Mouse (Mus musculus): Measurements from ENCODE around the gene Nemf. TPM values are rescaled to one million over a fixed set of nuclear protein-coding genes. Genes with fewer than 3 reads are reported as not detected.

Nemf gene
- total and polyA plus RNA-seq, 2 experiments, result 2.2 to 14.6 TPM

GRCm38 (mm10) chr12:69349928-69350327 is 7.0 kb downstream of the Nemf start:
- Histone ChIP-seq H3K79me2 (ENCODE audit: control insufficient read depth, insufficient read depth, low read length) (no peaks in the 10 kb centered on the region), H3K27me3 (ENCODE audit: control insufficient read depth, insufficient read depth, low read length) (no peaks in the 10 kb centered on the region), H3K36me3 (ENCODE audit: control insufficient read depth, insufficient read depth, low read length) (peaks cover 62% of the 10 kb centered on the region), H3K27ac (replicated peaks; ENCODE audit: insufficient read depth, low read depth, low read length) (no peak overlapping the region), H3K9ac (ENCODE audit: low read depth, low read length) (no peak overlapping the region), H3K4me1 (ENCODE audit: control insufficient read depth, insufficient read depth, low read length) (no peaks in the 10 kb centered on the region), H3K4me3 (ENCODE audit: insufficient read depth, low read depth, low read length) (no peak overlapping the region)
- WGBS, result 85% methylated on average over 2 of the region's 2 CpGs
- TF ChIP-seq POLR2A (IDR thresholded peaks at IDR 0.05; ENCODE audit: extremely low read depth, insufficient read depth, low read length), result no peak
- TF ChIP-seq CTCF (IDR thresholded peaks at IDR 0.05; ENCODE audit: low read depth, low read length), result no peak
- DNase-seq (ENCODE audit: extremely low read depth, low read depth, low spot score), result no peak

DNA sequence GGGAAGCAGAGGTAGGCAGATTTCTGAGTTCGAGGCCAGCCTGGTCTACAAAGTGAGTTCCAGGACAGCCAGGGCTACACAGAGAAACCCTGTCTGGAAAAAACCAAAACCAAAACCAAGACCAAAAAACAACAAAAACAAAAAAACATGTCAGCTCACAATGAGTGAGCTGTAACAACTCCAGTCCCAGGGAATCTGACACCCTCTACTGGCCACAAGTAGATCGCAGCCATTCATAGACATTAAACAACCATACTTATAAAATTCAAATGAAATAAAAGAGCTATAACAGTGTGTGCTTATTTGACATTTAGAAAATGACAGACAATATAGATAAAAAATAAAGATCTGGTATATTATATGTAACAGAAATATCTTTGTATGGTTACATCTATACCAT is 23.4 kb downstream of the Nemf start:
- H3K4me3 ChIP-seq (ENCODE audit: insufficient read depth, low read depth, low read length), result no peak overlapping the region
- no peaks in the 10 kb centered on the region; the same call in 1 of the 2 replicates for H3K79me2 ChIP-seq (ENCODE audit: control insufficient read depth, insufficient read depth, low read length)
- TF ChIP-seq CTCF (IDR thresholded peaks at IDR 0.05; ENCODE audit: low read depth, low read length) (no peak; the same call in 1 of the 2 replicates), POLR2A (IDR thresholded peaks at IDR 0.05; ENCODE audit: extremely low read depth, insufficient read depth, low read length) (no peak)
- no peak overlapping the region for H3K27ac ChIP-seq (replicated peaks; ENCODE audit: insufficient read depth, low read depth, low read length)
- 84% methylated on average over 2 of the region's 2 CpGs for WGBS
- H3K36me3 ChIP-seq (ENCODE audit: control insufficient read depth, insufficient read depth, low read length), result peaks cover 44% of the 10 kb centered on the region
- no peaks in the 10 kb centered on the region for H3K27me3 ChIP-seq (ENCODE audit: control insufficient read depth, insufficient read depth, low read length)
- DNase-seq (ENCODE audit: extremely low read depth, low read depth, low spot score), result no peak
- H3K9ac ChIP-seq (ENCODE audit: low read depth, low read length), result no peak overlapping the region
- no peaks in the 10 kb centered on the region for H3K4me1 ChIP-seq (ENCODE audit: control insufficient read depth, insufficient read depth, low read length)

DNA sequence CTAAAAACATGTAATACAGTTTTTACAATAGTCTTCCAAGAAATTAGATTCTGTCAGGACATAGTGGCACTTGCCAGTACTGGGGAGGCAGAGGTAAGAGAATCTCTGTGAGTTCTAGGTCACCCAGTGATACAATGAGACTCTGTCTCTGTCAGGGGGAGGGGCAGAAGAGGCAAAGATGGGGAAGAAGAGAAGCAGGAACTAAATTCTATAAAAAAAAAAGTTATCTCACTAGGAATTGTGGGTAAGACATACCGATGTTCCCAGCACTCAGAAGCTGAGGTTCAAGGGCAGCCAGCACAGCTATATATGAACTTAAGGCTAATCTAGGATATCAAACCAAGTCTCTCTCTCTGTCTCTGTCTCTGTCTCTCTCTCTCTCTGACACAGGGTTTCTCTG is 24.8 kb downstream of the Nemf start:
- no peak overlapping the region for H3K4me3 ChIP-seq (ENCODE audit: insufficient read depth, low read depth, low read length)
- H3K9ac ChIP-seq (ENCODE audit: low read depth, low read length), result no peak overlapping the region
- WGBS, result 65% methylated on average over 1 of the region's 1 CpGs
- H3K27ac ChIP-seq (replicated peaks; ENCODE audit: insufficient read depth, low read depth, low read length), result no peak overlapping the region
- TF ChIP-seq POLR2A (IDR thresholded peaks at IDR 0.05; ENCODE audit: extremely low read depth, insufficient read depth, low read length), result no peak
- TF ChIP-seq CTCF (IDR thresholded peaks at IDR 0.05; ENCODE audit: low read depth, low read length), result no peak
- no peaks in the 10 kb centered on the region for H3K4me1 ChIP-seq (ENCODE audit: control insufficient read depth, insufficient read depth, low read length)
- no peaks in the 10 kb centered on the region for H3K79me2 ChIP-seq (ENCODE audit: control insufficient read depth, insufficient read depth, low read length)
- DNase-seq (ENCODE audit: extremely low read depth, low read depth, low spot score), result no peak
- no peaks in the 10 kb centered on the region for H3K27me3 ChIP-seq (ENCODE audit: control insufficient read depth, insufficient read depth, low read length)
- H3K36me3 ChIP-seq (ENCODE audit: control insufficient read depth, insufficient read depth, low read length), result peaks cover 44% of the 10 kb centered on the region

- 94% methylated on average over 3 of the region's 3 CpGs for WGBS
- Histone ChIP-seq H3K4me3 (ENCODE audit: insufficient read depth, low read depth, low read length) (no peak overlapping the region), H3K79me2 (ENCODE audit: control insufficient read depth, insufficient read depth, low read length) (no peaks in the 10 kb centered on the region), H3K27ac (replicated peaks; ENCODE audit: insufficient read depth, low read depth, low read length) (no peak overlapping the region), H3K27me3 (ENCODE audit: control insufficient read depth, insufficient read depth, low read length) (no peaks in the 10 kb centered on the region), H3K4me1 (ENCODE audit: control insufficient read depth, insufficient read depth, low read length) (no peaks in the 10 kb centered on the region), H3K36me3 (ENCODE audit: control insufficient read depth, insufficient read depth, low read length) (peaks cover 43% of the 10 kb centered on the region), H3K9ac (ENCODE audit: low read depth, low read length) (no peak overlapping the region)
- peak; percentile 25 for DNase-seq (ENCODE audit: extremely low read depth, low read depth, low spot score)
- TF ChIP-seq POLR2A (IDR thresholded peaks at IDR 0.05; ENCODE audit: extremely low read depth, insufficient read depth, low read length), result no peak
- TF ChIP-seq CTCF (IDR thresholded peaks at IDR 0.05; ENCODE audit: low read depth, low read length), result no peak
These were observed 25.8 kb downstream of the Nemf start for GRCm38 (mm10) chr12:69331187-69331586.

DNA sequence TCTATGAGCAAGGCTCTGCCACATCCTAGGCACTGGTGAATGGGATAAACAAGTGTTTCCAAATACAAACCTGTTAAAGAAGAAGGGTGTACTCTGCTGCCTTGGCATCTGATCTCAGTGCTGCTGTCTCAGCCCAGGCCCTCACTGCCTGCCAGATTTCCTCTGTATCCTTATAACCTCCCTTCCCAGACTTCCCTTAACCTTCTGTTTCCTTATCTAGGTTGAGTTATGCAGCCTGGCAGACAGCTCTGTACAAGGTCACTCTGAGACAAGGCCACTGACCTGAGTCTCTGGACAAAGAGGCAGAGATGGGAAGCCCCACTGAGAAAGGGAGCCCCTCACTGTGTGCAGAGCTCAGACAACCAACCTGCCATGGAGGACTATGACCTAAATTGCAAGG is 38.5 kb downstream of the Nemf start:
- Histone ChIP-seq H3K27me3 (ENCODE audit: control insufficient read depth, insufficient read depth, low read length) (no peaks in the 10 kb centered on the region), H3K79me2 (ENCODE audit: control insufficient read depth, insufficient read depth, low read length) (no peaks in the 10 kb centered on the region), H3K4me3 (ENCODE audit: insufficient read depth, low read depth, low read length) (no peak overlapping the region), H3K9ac (ENCODE audit: low read depth, low read length) (no peak overlapping the region), H3K4me1 (ENCODE audit: control insufficient read depth, insufficient read depth, low read length) (no peaks in the 10 kb centered on the region), H3K36me3 (ENCODE audit: control insufficient read depth, insufficient read depth, low read length) (peaks cover 70% of the 10 kb centered on the region), H3K27ac (replicated peaks; ENCODE audit: insufficient read depth, low read depth, low read length) (no peak overlapping the region)
- DNase-seq (ENCODE audit: extremely low read depth, low read depth, low spot score), result no peak
- TF ChIP-seq CTCF (IDR thresholded peaks at IDR 0.05; ENCODE audit: low read depth, low read length) (no peak), POLR2A (IDR thresholded peaks at IDR 0.05; ENCODE audit: extremely low read depth, insufficient read depth, low read length) (no peak)

GRCm38 (mm10) chr12:69309659-69310058 is 47.3 kb downstream of the Nemf start:
- Histone ChIP-seq H3K79me2 (ENCODE audit: control insufficient read depth, insufficient read depth, low read length) (no peaks in the 10 kb centered on the region), H3K9ac (ENCODE audit: low read depth, low read length) (no peak overlapping the region), H3K27ac (replicated peaks; ENCODE audit: insufficient read depth, low read depth, low read length) (no peak overlapping the region), H3K4me3 (ENCODE audit: insufficient read depth, low read depth, low read length) (no peak overlapping the region), H3K36me3 (ENCODE audit: control insufficient read depth, insufficient read depth, low read length) (peaks cover 77% of the 10 kb centered on the region), H3K27me3 (ENCODE audit: control insufficient read depth, insufficient read depth, low read length) (no peaks in the 10 kb centered on the region), H3K4me1 (ENCODE audit: control insufficient read depth, insufficient read depth, low read length) (no peaks in the 10 kb centered on the region)
- TF ChIP-seq POLR2A (IDR thresholded peaks at IDR 0.05; ENCODE audit: extremely low read depth, insufficient read depth, low read length), result no peak
- no peak for TF ChIP-seq CTCF (IDR thresholded peaks at IDR 0.05; ENCODE audit: low read depth, low read length)
- WGBS, result 97% methylated on average over 4 of the region's 4 CpGs
- no peak for DNase-seq (ENCODE audit: extremely low read depth, low read depth, low spot score)

Data from liver, adult 2 months (tissue).